Mouse (Mus musculus): ENCODE results near the gene 2310034C09Rik. TPM values are rescaled to one million over a fixed set of nuclear protein-coding genes. Genes with fewer than 3 reads are reported as not detected.

The 2310034C09Rik gene
- polyA plus RNA-seq (2014; fragmentation: Illumina TruSeq; extraction: RNeasy Lipid Tissue Mini Kit (QIAGEN cat#74804); ENCODE audit: low read depth, low replicate concordance): not detected

GRCm38 (mm10) chr16:88758547-88758946, at the start of gene 2310034C09Rik:
TSS of gene 2310034C09Rik (plus strand) at chr16:88758847.

GRCm38 (mm10) chr16:88728812-88729275, 29.8 kb upstream of the 2310034C09Rik start, which contains the start of gene Krtap13-1:
TSS of gene Krtap13-1 (plus strand) at chr16:88728862.

GRCm38 (mm10) chr16:88751535-88751934, 7.1 kb upstream of the 2310034C09Rik start, which contains the start of gene Krtap13:
TSS of gene Krtap13 (minus strand) at chr16:88751635.

GRCm38 (mm10) chr16:88774106-88774505, 15.5 kb downstream of the 2310034C09Rik start, which contains the start of gene 2310057N15Rik:
TSS of gene 2310057N15Rik (minus strand) at chr16:88774206.

GRCm38 (mm10) chr16:88777596-88777995, 18.9 kb downstream of the 2310034C09Rik start, which contains the start of gene Gm5965:
TSS of gene Gm5965 (plus strand) at chr16:88777896.

Other genes with a start within 250 kb of the 2310034C09Rik start
- 361 TPM for gene Cldn8, start 195.7 kb upstream of the 2310034C09Rik start, polyA plus RNA-seq (2014; fragmentation: Illumina TruSeq; extraction: RNeasy Lipid Tissue Mini Kit (QIAGEN cat#74804); ENCODE audit: low read depth, low replicate concordance)
- not detected for gene Krtap24-1, start 146.6 kb upstream of the 2310034C09Rik start, polyA plus RNA-seq (2014; fragmentation: Illumina TruSeq; extraction: RNeasy Lipid Tissue Mini Kit (QIAGEN cat#74804); ENCODE audit: low read depth, low replicate concordance)
- 10.9 TPM for gene 2310079G19Rik, start 131.2 kb upstream of the 2310034C09Rik start, polyA plus RNA-seq (2014; fragmentation: Illumina TruSeq; extraction: RNeasy Lipid Tissue Mini Kit (QIAGEN cat#74804); ENCODE audit: low read depth, low replicate concordance)
- not detected for gene Krtap26-1, start 111.1 kb upstream of the 2310034C09Rik start, polyA plus RNA-seq (2014; fragmentation: Illumina TruSeq; extraction: RNeasy Lipid Tissue Mini Kit (QIAGEN cat#74804); ENCODE audit: low read depth, low replicate concordance)
- gene Krtap27-1, start 87.2 kb upstream of the 2310034C09Rik start, polyA plus RNA-seq (2014; fragmentation: Illumina TruSeq; extraction: RNeasy Lipid Tissue Mini Kit (QIAGEN cat#74804); ENCODE audit: low read depth, low replicate concordance): not detected
- not detected for gene 2310061N02Rik, start 50.9 kb upstream of the 2310034C09Rik start, polyA plus RNA-seq (2014; fragmentation: Illumina TruSeq; extraction: RNeasy Lipid Tissue Mini Kit (QIAGEN cat#74804); ENCODE audit: low read depth, low replicate concordance)
- gene Krtap13-1, start 30.0 kb upstream of the 2310034C09Rik start, polyA plus RNA-seq (2014; fragmentation: Illumina TruSeq; extraction: RNeasy Lipid Tissue Mini Kit (QIAGEN cat#74804); ENCODE audit: low read depth, low replicate concordance): not detected
- gene Krtap13, start 7.2 kb upstream of the 2310034C09Rik start, polyA plus RNA-seq (2014; fragmentation: Illumina TruSeq; extraction: RNeasy Lipid Tissue Mini Kit (QIAGEN cat#74804); ENCODE audit: low read depth, low replicate concordance): not detected
- gene 2310057N15Rik, start 15.4 kb downstream of the 2310034C09Rik start, polyA plus RNA-seq (2014; fragmentation: Illumina TruSeq; extraction: RNeasy Lipid Tissue Mini Kit (QIAGEN cat#74804); ENCODE audit: low read depth, low replicate concordance): not detected
- gene Gm5965, start 19.0 kb downstream of the 2310034C09Rik start, polyA plus RNA-seq (2014; fragmentation: Illumina TruSeq; extraction: RNeasy Lipid Tissue Mini Kit (QIAGEN cat#74804); ENCODE audit: low read depth, low replicate concordance): not detected
- gene Gm20741, start 53.4 kb downstream of the 2310034C09Rik start, polyA plus RNA-seq (2014; fragmentation: Illumina TruSeq; extraction: RNeasy Lipid Tissue Mini Kit (QIAGEN cat#74804); ENCODE audit: low read depth, low replicate concordance): not detected
- gene Krtap15, start 61.4 kb downstream of the 2310034C09Rik start, polyA plus RNA-seq (2014; fragmentation: Illumina TruSeq; extraction: RNeasy Lipid Tissue Mini Kit (QIAGEN cat#74804); ENCODE audit: low read depth, low replicate concordance): not detected
- not detected for gene Krtap14, start 67.3 kb downstream of the 2310034C09Rik start, polyA plus RNA-seq (2014; fragmentation: Illumina TruSeq; extraction: RNeasy Lipid Tissue Mini Kit (QIAGEN cat#74804); ENCODE audit: low read depth, low replicate concordance)
- not detected for gene Krtap19-1, start 110.6 kb downstream of the 2310034C09Rik start, polyA plus RNA-seq (2014; fragmentation: Illumina TruSeq; extraction: RNeasy Lipid Tissue Mini Kit (QIAGEN cat#74804); ENCODE audit: low read depth, low replicate concordance)
- gene Krtap19-2, start 115.4 kb downstream of the 2310034C09Rik start, polyA plus RNA-seq (2014; fragmentation: Illumina TruSeq; extraction: RNeasy Lipid Tissue Mini Kit (QIAGEN cat#74804); ENCODE audit: low read depth, low replicate concordance): not detected
- not detected for gene Krtap19-3, start 119.2 kb downstream of the 2310034C09Rik start, polyA plus RNA-seq (2014; fragmentation: Illumina TruSeq; extraction: RNeasy Lipid Tissue Mini Kit (QIAGEN cat#74804); ENCODE audit: low read depth, low replicate concordance)
- gene Krtap19-4, start 126.2 kb downstream of the 2310034C09Rik start, polyA plus RNA-seq (2014; fragmentation: Illumina TruSeq; extraction: RNeasy Lipid Tissue Mini Kit (QIAGEN cat#74804); ENCODE audit: low read depth, low replicate concordance): not detected
- gene Krtap19-5, start 137.6 kb downstream of the 2310034C09Rik start, polyA plus RNA-seq (2014; fragmentation: Illumina TruSeq; extraction: RNeasy Lipid Tissue Mini Kit (QIAGEN cat#74804); ENCODE audit: low read depth, low replicate concordance): not detected
- gene Krtap19-9b, start 173.4 kb downstream of the 2310034C09Rik start, polyA plus RNA-seq (2014; fragmentation: Illumina TruSeq; extraction: RNeasy Lipid Tissue Mini Kit (QIAGEN cat#74804); ENCODE audit: low read depth, low replicate concordance): not detected
- gene Krtap16-3, start 204.0 kb downstream of the 2310034C09Rik start, polyA plus RNA-seq (2014; fragmentation: Illumina TruSeq; extraction: RNeasy Lipid Tissue Mini Kit (QIAGEN cat#74804); ENCODE audit: low read depth, low replicate concordance): not detected

Measured in sigmoid colon, adult 10 weeks (tissue).